Mouse (Mus musculus) layer of hippocampus, adult 18-20 months (tissue): ENCODE measurements around the gene Kcnn4. TPM values are rescaled to one million over a fixed set of nuclear protein-coding genes. Genes with fewer than 3 reads are reported as not detected.

ENCODE experiments used
- DNase-seq, 2 experiments: peaks; one replicate each; pipeline ENCODE4 v3.0.0; 2022; ENCODE audit warnings: low spot score in 2 of 2
- total RNA-seq, 2 experiments: library from RNA; stranded (reverse); gene quantifications; 2 replicates each; pipeline ENCODE4 v1.2.3; 2021

Kcnn4 gene
- total RNA-seq, 2 experiments from 2014 or later: 0.36 to 0.72 TPM

GRCm38 (mm10) chr7:24365258-24366014 is 4.6 kb upstream of the Kcnn4 start:
- DNase-seq: no peak

GRCm38 (mm10) chr7:24366716-24367632 is 3.1 kb upstream of the Kcnn4 start:
- DNase-seq: no peak

- DNase-seq: no peak
Observed at GRCm38 (mm10) chr7:24368226-24368625, 1.8 kb upstream of the Kcnn4 start.

GRCm38 (mm10) chr7:24368946-24369345 is 1.1 kb upstream of the Kcnn4 start:
- no peak for DNase-seq

- no peak for DNase-seq
Observed at GRCm38 (mm10) chr7:24371012-24371808, 1.1 kb downstream of the Kcnn4 start.

- no peak for DNase-seq
Observed at GRCm38 (mm10) chr7:24371809-24372145, 1.7 kb downstream of the Kcnn4 start.

- DNase-seq: no peak
Observed at GRCm38 (mm10) chr7:24372300-24372699, 2.2 kb downstream of the Kcnn4 start.

- DNase-seq: no peak
Observed at GRCm38 (mm10) chr7:24372786-24373185, 2.7 kb downstream of the Kcnn4 start.

- DNase-seq: peak in 1 of 2 experiments; percentile 30
Observed at GRCm38 (mm10) chr7:24373538-24374379, 3.7 kb downstream of the Kcnn4 start.

GRCm38 (mm10) chr7:24376456-24376855 is 6.4 kb downstream of the Kcnn4 start:
- no peak for DNase-seq

- no peak for DNase-seq
Observed at GRCm38 (mm10) chr7:24377091-24377865, 7.2 kb downstream of the Kcnn4 start.

GRCm38 (mm10) chr7:24378049-24378701 is 8.1 kb downstream of the Kcnn4 start:
- no peak for DNase-seq

GRCm38 (mm10) chr7:24379934-24380333 is 9.9 kb downstream of the Kcnn4 start:
- DNase-seq: no peak

- DNase-seq: no peak
Observed at GRCm38 (mm10) chr7:24380370-24380769, 10.3 kb downstream of the Kcnn4 start.

- DNase-seq: no peak
Observed at GRCm38 (mm10) chr7:24382730-24383372, 12.8 kb downstream of the Kcnn4 start.

GRCm38 (mm10) chr7:24384070-24384469 is 14.0 kb downstream of the Kcnn4 start:
- no peak for DNase-seq

GRCm38 (mm10) chr7:24384827-24385226 is 14.8 kb downstream of the Kcnn4 start:
- peak in 1 of 2 experiments; percentile 74 for DNase-seq

- peak in 1 of 2 experiments; percentile 6 for DNase-seq
Observed at GRCm38 (mm10) chr7:24387059-24387556, 17.0 kb downstream of the Kcnn4 start.
